Mouse (Mus musculus): ENCODE data around the gene E130311K13Rik.

The E130311K13Rik gene

GRCm38 (mm10) chr3:63928878-63929859 lies at the start of gene E130311K13Rik:
E130311K13Rik (minus strand) TSS chr3:63929472.
- DNase-seq (ENCODE audit: inconsistent age in 2 of 2, low spot score in 1 of 2), result peak; percentile 93 to 98

DNA sequence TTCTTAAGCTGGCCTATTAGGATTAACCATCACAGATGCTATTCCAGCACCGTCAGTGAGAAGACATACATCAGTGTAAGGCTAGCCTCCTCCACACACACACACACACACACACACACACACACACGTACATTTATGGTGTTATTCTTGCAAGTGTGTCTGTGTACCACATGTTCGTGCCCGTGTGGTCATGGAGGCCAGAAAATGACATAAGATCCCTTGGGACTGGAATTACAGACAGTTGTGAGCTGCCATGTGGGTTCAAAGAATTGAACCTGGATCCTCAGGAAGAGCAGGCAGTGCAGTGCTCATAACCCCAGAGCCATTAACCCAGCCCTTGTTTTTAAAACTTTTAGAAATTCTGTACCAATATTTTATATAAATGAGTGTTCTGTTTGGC lies 48.6 kb upstream of the E130311K13Rik start:
- DNase-seq (ENCODE audit: inconsistent age in 2 of 2, low spot score in 1 of 2), result no peak

- DNase-seq (ENCODE audit: inconsistent age in 2 of 2, low spot score in 1 of 2), result peak; percentile 95 to 98
Observed at GRCm38 (mm10) chr3:63975955-63976908, 47.0 kb upstream of the E130311K13Rik start, which contains the start of gene Gmps. Gmps (plus strand) TSS chr3:63976106.

GRCm38 (mm10) chr3:63965929-63966328 lies 36.7 kb upstream of the E130311K13Rik start:
- no peak for DNase-seq (ENCODE audit: inconsistent age in 2 of 2, low spot score in 1 of 2)

- no peak for DNase-seq (ENCODE audit: inconsistent age in 2 of 2, low spot score in 1 of 2)
Observed at GRCm38 (mm10) chr3:63964922-63965249, 35.6 kb upstream of the E130311K13Rik start.

DNA sequence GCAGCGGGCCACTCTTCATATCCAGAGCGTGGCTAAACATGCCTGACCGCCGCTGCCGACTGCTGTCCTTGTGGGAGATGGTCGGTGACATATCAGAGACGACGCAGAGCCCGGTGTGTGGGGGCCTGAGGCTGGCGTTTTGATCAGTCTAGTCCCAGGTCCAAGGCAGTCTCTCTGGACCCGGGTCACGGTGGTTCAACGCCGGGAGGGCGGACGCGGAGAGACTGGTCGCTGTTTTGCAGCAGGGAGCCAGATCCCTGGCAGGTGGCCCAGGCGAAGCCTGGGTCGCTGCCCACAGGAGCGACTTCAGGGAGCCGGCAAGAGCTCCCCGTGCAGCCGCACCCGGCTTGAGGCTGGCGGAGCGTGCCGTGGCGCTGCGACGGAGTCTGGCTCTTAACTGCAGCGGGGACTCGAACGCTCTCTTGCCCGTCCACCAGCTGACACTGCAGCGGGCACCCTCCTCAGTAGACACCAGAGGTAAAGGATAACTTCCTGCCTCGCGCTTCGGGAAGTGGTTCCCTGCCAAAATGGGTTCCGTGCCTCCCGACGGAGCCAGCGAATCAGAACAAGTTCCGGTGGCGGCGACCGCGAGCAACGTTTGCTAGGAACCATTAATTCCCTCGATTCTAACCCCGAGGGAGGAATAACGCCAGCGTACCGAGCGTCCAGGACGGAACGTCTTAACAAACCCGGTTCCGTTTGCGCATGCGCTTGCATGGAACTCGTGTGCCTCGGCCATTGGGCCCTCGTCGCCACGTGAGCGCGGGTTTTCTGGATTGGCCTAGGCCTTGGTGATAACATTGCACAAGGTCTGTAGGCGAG lies 35.0 kb upstream of the E130311K13Rik start, which contains the start of gene Slc33a1:
TSS of gene Slc33a1 (minus strand) at position 669 of the 822 bp plus-strand sequence.
- DNase-seq (ENCODE audit: inconsistent age in 2 of 2, low spot score in 1 of 2), result peak; percentile 99 to 100

DNA sequence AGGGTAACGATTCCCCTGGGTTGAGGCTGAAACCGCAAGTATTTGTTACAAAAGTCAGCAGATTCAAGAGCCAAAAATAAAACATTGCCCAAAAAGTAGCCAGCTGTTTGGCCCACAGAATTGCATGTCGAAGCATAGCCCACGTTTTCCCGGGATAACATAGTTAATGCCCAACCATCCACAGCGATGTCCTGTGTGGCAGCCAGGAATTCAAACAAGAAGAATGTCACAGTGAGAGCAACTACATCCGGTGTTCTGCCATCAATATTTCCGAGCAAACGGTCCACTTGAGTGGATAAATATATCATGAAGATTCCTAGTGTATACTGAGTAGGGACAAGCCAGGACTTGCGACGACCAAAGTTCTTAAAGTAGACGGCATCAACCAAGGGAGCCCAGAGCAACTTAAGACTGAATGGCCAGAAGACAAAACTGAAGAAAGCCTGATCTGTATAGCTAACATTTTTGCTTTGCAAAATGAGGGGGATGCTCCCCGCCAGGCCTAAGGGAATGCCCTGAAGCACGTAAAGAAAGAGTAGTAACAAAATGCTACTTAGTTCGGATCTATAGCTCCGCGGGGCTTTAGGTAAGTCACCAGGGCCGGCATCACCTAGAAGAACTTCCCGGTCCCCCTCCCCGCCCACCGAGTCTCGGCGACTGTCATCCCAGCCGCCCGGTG lies 34.3 kb upstream of the E130311K13Rik start:
- peak; percentile 18 to 67 for DNase-seq (ENCODE audit: inconsistent age in 2 of 2, low spot score in 1 of 2)

GRCm38 (mm10) chr3:63949837-63950236 lies 20.6 kb upstream of the E130311K13Rik start:
- no peak for DNase-seq (ENCODE audit: inconsistent age in 2 of 2, low spot score in 1 of 2)

GRCm38 (mm10) chr3:63941204-63941850 lies 12.1 kb upstream of the E130311K13Rik start:
- DNase-seq (ENCODE audit: inconsistent age in 2 of 2, low spot score in 1 of 2), result no peak

DNA sequence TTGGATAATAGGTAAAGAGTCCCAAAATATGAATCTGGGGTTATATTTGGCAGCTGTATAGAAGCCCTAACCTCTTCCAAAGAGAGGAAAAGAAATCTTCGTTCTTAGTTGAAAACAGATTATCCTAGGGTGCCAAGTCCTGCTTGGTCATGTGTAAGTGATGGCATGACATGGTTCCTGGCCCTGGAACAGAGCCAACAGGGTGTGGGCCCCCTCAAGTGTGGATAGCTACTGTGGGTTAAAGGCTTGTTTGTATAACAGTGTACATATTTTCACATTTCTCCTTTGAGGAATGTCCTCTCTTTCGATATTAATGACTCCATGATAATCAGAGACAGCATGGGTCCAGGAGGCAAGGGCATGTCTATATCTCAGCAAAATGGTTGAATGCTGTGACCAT lies 9.7 kb upstream of the E130311K13Rik start:
- no peak for DNase-seq (ENCODE audit: inconsistent age in 2 of 2, low spot score in 1 of 2)

DNA sequence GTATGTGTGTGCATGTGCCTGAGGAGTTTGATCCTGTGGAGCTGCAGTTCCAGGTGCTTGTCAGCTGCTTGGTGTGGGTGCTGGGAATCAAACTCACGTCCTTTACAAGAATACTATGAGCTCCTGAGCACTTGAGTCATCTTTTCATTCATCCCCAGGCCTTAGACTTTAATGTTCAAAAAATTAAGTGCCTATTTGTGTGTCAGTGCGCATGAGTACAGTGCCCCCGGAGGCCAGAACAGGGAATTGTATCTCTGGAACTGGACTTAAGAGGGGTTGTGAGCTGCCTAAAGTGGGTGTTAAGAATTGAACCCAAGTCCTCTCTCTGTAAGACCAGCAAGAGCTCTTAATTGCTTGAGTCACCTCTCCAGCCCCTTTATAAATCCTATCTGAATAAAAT lies 9.6 kb downstream of the E130311K13Rik start:
- peak in 1 of 2 experiments; percentile 59 for DNase-seq (ENCODE audit: inconsistent age in 2 of 2, low spot score in 1 of 2)

DNA sequence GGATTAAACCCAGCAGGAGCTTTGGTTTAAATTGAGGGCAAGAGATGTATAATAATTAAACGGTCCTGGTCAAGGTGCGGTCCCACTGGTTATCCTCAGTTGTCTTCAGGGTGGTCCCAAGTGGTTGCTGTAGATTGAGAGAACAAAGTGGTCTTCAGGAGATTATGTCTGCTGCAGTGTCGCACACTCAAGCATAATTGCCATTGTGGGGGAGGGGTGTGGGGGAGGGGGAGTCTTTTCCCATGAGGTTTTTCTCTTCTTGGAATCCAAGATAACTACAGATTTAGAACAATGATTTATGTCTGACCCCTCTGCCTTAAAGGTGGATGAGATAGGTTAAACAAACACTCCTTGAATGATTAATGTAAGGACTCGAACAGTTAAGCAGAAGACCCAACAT lies 19.0 kb downstream of the E130311K13Rik start:
- no peak for DNase-seq (ENCODE audit: inconsistent age in 2 of 2, low spot score in 1 of 2)

DNA sequence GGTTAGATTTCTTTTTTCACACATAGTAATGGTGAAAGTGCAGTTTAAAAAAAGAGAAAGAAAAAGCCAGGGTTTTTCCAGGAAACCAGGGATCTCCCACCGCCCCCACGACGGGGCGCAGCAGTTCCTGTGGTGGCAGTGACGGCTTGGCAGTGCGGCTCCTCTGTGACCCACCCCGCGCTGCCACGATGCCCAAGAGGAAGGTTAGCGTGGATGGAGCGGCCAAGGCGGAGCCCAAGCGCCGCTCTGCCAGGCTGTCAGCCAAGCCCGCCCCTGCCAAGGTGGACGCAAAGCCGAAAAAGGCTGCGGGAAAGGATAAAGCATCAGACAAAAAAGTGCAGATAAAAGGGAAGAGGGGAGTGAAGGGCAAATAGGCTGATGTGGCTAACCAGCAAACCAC lies 24.0 kb downstream of the E130311K13Rik start:
- peak; percentile 5 to 25 for DNase-seq (ENCODE audit: inconsistent age in 2 of 2, low spot score in 1 of 2)

- no peak for DNase-seq (ENCODE audit: inconsistent age in 2 of 2, low spot score in 1 of 2)
Observed at GRCm38 (mm10) chr3:63904157-63904556, 25.1 kb downstream of the E130311K13Rik start.

GRCm38 (mm10) chr3:63900021-63900571 lies 29.2 kb downstream of the E130311K13Rik start:
- no peak for DNase-seq (ENCODE audit: inconsistent age in 2 of 2, low spot score in 1 of 2)

DNA sequence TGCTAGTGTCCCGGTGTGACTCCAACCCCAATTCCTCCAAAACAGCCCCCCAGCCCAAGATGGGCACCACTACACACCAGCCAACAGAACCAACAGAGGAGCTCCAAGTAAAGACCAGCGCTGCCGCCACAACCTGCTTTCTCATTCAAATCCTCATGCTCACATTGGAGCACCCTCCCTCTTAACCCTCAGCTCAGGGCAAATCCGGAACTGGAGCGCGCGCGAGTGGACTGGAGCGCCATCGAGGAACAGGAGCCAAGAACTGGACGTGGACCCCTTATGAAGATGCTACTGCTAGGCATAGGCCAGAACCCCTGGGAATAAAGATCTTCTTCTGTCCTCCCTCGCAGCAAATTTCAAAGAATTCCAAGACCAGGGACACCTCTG lies 30.0 kb downstream of the E130311K13Rik start, which contains the start of gene Plch1:
TSS of gene Plch1 (minus strand) at position 164 of the 387 bp plus-strand sequence.
- peak; percentile 15 to 65 for DNase-seq (ENCODE audit: inconsistent age in 2 of 2, low spot score in 1 of 2)

GRCm38 (mm10) chr3:63898581-63899308 lies 30.5 kb downstream of the E130311K13Rik start:
- DNase-seq (ENCODE audit: inconsistent age in 2 of 2, low spot score in 1 of 2), result peak; percentile 74 to 90

- no peak for DNase-seq (ENCODE audit: inconsistent age in 2 of 2, low spot score in 1 of 2)
Observed at GRCm38 (mm10) chr3:63897177-63897576, 32.1 kb downstream of the E130311K13Rik start.
